Mouse (Mus musculus): Measurements from ENCODE around the gene 2310022B05Rik. TPM values are rescaled to one million over a fixed set of nuclear protein-coding genes. Genes with fewer than 3 reads are reported as not detected.

The 2310022B05Rik gene
- polyA plus RNA-seq, 1 experiment from 2014 or later = 21.3 TPM

GRCm38 (mm10) chr8:124630891-124631290 is 32.3 kb downstream of the 2310022B05Rik start:
- Histone ChIP-seq H3K27me3 (no peaks in the 10 kb centered on the region), H3K27ac (replicated peaks) (no peak overlapping the region), H3K4me3 (no peak overlapping the region), H3K9ac (no peak overlapping the region), H3K9me3 (no peaks in the 10 kb centered on the region), H3K4me1 (replicated peaks) (no peaks in the 10 kb centered on the region), H3K36me3 (peaks cover 9% of the 10 kb centered on the region), H3K4me2 (no peak overlapping the region)
- 79% methylated on average over 4 of the region's 4 CpGs for WGBS
- no peak for ATAC-seq (ENCODE audit: low read depth)

DNA sequence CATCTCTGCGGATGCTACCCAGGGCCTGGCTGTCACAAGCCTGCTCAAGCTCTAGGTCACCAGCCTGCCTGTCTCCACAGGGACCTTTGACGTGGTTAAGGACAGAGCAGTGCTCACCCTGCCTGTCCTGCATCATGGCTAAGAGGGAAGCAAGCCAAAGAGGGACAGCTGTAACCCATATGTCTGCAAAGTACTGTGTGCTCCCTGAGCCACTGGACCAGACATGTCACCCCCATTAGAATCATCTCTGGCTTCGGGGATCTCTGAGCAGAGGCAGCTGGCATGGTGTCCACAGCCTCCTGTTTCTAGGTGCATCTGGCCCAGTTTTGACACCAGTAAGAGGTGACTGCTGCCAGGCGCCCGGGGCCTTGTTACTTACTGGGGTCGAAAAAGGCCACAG is 32.7 kb downstream of the 2310022B05Rik start:
- H3K36me3 ChIP-seq = peaks cover 5% of the 10 kb centered on the region; the same call in 1 of the 2 replicates
- H3K4me1 ChIP-seq (replicated peaks) = no peaks in the 10 kb centered on the region
- H3K27me3 ChIP-seq = no peaks in the 10 kb centered on the region
- no peak for ATAC-seq (ENCODE audit: low read depth)
- no peaks in the 10 kb centered on the region for H3K9me3 ChIP-seq
- WGBS = 82% methylated on average over 6 of the region's 6 CpGs
- no peak overlapping the region for H3K4me3 ChIP-seq
- H3K27ac ChIP-seq (replicated peaks) = no peak overlapping the region
- H3K4me2 ChIP-seq = no peak overlapping the region
- H3K9ac ChIP-seq = no peak overlapping the region

- Histone ChIP-seq H3K4me2 (no peak overlapping the region), H3K36me3 (no peaks in the 10 kb centered on the region), H3K27ac (replicated peaks) (no peak overlapping the region), H3K4me3 (no peak overlapping the region), H3K4me1 (replicated peaks) (peaks cover 12% of the 10 kb centered on the region; the same call in 1 of the 2 replicates), H3K27me3 (no peaks in the 10 kb centered on the region), H3K9me3 (no peaks in the 10 kb centered on the region), H3K9ac (no peak overlapping the region)
- 85% methylated on average over 9 of the region's 9 CpGs for WGBS
- ATAC-seq (ENCODE audit: low read depth) = no peak
Measured at GRCm38 (mm10) chr8:124626251-124626650, 36.9 kb downstream of the 2310022B05Rik start.

DNA sequence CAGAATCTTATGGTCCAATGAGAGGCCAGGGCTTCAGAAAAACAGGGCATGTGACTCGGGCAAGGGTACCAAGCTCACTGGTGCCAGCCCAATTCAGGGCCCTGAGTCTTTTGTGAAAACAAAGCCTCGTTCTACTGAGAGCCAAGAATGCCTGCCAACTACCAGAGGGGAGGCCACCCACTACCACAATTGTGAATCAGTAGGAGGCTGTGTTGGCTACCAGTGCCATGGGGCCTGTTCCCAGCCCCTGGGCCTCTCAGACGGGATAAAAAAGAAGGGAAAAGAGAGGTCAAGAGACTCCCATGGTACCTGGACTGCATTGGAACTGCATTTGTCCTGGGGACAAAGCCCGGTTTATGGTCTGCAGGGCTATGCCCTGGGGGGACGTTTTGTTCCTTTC is 41.9 kb downstream of the 2310022B05Rik start:
- peaks cover 26% of the 10 kb centered on the region for H3K4me1 ChIP-seq (replicated peaks)
- no peaks in the 10 kb centered on the region for H3K9me3 ChIP-seq
- 38% methylated on average over 5 of the region's 5 CpGs for WGBS
- peaks cover 6% of the 10 kb centered on the region for H3K27me3 ChIP-seq
- no peak overlapping the region for H3K9ac ChIP-seq
- H3K36me3 ChIP-seq = no peaks in the 10 kb centered on the region
- H3K4me2 ChIP-seq = no peak overlapping the region
- H3K27ac ChIP-seq (replicated peaks) = peak overlapping the region; percentile 74
- H3K4me3 ChIP-seq = no peak overlapping the region
- peak; percentile 65 for ATAC-seq (ENCODE audit: low read depth)

DNA sequence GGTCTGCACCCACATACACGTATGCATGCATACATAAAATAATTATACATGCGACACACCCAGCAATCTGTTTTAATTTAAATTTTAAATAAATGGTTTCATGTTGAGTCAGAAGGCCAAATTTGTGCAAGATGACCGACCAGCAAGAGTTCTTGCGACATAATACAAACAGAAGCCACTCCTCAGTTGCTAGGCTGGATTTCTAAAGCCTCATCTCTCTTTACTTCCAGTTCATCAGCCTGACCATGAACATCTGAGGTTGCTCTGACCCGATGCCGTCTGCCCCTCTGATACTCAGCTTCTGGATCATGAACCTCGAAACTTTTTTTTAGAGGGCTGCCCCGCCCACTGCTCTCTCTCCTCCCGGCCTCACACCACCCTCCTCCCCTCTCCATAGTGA is 44.9 kb downstream of the 2310022B05Rik start:
- Histone ChIP-seq H3K9ac (no peak overlapping the region), H3K4me2 (no peak overlapping the region), H3K27ac (replicated peaks) (no peak overlapping the region), H3K4me3 (no peak overlapping the region), H3K4me1 (replicated peaks) (peaks cover 26% of the 10 kb centered on the region), H3K9me3 (no peaks in the 10 kb centered on the region), H3K27me3 (peaks cover 14% of the 10 kb centered on the region), H3K36me3 (no peaks in the 10 kb centered on the region)
- no peak for ATAC-seq (ENCODE audit: low read depth)
- 63% methylated on average over 9 of the region's 9 CpGs for WGBS

DNA sequence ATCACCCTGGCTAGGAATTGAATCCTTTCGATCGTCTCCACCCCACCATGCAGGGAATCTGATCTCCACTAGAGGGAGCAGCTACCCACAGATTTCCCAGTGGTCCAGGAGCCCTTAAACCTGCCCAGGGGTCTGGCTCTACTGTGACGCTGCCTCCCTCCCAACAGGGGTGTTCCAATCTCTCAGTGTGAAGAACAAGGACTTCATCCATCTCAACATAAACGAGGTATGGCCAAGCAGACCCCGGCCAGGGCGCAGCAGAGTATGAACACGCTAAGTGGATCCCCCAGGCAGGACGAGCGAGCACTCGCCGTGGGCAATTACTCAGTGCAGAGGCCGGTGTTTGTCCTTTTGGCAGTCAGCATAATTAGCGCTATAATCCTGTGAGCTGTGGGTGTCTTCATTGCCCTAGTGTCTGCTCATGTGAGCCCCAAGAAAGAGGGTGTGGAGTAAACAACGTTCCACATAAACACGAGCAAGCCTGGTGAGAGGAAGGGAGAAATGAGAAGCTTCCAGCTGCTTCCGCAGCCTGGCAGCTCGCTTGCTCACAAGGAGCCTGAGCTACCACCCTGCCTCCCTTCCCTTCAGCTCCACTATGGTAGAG is 45.8 kb downstream of the 2310022B05Rik start:
- H3K9ac ChIP-seq = peak overlapping the region; percentile 62
- peaks cover 25% of the 10 kb centered on the region for H3K4me1 ChIP-seq (replicated peaks)
- ATAC-seq (ENCODE audit: low read depth) = peak; percentile 79
- peak overlapping the region; percentile 38 for H3K4me3 ChIP-seq
- 6% methylated on average over 17 of the region's 17 CpGs for WGBS
- peak overlapping the region; percentile 65 for H3K4me2 ChIP-seq
- peaks cover 14% of the 10 kb centered on the region for H3K27me3 ChIP-seq
- H3K36me3 ChIP-seq = no peaks in the 10 kb centered on the region
- no peaks in the 10 kb centered on the region for H3K9me3 ChIP-seq
- H3K27ac ChIP-seq (replicated peaks) = peak overlapping the region; percentile 34; the same call in 1 of the 2 replicates

DNA sequence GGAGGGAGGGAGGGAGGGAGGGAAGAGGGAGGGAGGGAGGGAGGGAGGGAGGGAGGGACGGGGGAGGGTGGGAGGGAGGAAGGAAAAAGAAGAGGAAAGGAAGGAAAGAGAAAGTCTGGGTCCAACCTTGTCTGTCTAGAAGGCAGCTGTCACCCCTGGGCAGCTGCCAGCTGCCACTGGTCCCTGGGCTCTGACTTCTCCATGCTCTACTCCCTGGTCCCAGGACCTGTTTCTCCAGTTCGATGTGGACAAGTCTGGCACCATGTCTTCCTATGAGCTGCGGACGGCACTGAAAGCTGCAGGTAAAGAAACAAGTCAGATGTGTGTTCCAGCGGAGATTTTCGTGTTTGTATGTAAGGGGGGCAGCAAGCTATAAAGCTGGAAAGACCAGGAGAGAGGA is 48.8 kb downstream of the 2310022B05Rik start:
- Histone ChIP-seq H3K9me3 (no peaks in the 10 kb centered on the region), H3K9ac (no peak overlapping the region), H3K4me2 (no peak overlapping the region), H3K36me3 (no peaks in the 10 kb centered on the region), H3K27ac (replicated peaks) (no peak overlapping the region), H3K4me1 (replicated peaks) (peaks cover 17% of the 10 kb centered on the region), H3K4me3 (no peak overlapping the region), H3K27me3 (peaks cover 14% of the 10 kb centered on the region)
- 88% methylated on average over 5 of the region's 6 CpGs for WGBS
- no peak for ATAC-seq (ENCODE audit: low read depth)

DNA sequence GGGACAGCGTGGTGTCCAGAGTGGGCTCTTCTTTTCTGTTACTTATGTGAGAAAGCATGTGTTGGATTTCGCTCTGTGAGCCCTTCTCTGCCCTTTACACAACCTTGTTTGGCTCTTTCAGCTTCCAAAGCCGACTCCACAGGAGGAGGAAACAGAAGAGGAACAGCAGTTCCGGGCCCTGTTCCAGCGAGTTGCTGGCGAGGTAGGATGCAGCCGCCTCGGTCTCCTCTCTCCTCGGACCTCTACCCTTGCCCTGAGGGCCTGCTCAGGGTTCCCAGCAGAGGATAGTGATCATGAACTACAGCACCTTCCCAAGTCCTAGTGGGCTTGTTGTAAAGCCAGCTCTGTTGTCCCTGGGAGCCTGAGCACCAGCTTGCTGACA is 54.2 kb downstream of the 2310022B05Rik start:
- WGBS = 81% methylated on average over 9 of the region's 9 CpGs

DNA sequence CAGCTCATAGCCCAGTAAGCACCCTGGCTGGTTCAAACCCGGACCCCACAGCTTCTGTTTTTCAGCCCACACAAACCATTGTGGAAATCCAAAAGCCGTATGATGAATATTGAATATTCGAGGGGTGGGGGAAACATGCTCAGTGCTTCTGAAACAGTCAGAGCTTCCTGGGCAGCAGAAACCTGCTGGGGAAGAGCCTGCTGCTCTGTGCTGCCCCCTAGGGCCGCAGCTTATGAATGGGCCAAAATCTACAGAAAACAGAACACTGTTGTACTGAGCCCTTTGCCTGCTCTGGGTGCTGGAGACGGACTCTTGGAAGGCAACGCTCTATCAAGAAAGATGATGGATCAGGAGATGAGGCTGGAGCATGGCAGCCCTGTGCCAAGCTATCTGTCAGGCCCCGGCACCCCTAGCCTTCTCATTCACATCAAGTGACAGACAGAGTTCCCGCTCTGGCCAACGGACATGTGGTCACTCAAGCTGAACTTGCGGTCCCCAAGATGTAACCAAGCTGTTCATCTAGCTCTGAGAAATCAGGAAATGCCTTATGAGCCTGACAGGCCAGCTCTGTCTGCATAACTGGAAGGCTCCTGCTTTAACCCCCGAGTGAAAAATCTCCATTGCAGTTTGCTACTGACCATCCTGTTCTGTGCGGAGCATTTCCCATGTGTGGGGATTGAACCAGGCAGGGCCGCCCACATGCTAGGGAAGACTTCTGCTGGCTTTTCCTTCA is 54.8 kb downstream of the 2310022B05Rik start:
- 77% methylated on average over 13 of the region's 13 CpGs for WGBS
- Histone ChIP-seq H3K4me1 (replicated peaks) (0 out of 2 replicates have a peak, but pooled peaks cover 4% of the 10 kb centered on the region), H3K27me3 (no peaks in the 10 kb centered on the region), H3K36me3 (no peaks in the 10 kb centered on the region), H3K27ac (replicated peaks) (no peak overlapping the region), H3K4me3 (no peak overlapping the region), H3K4me2 (no peak overlapping the region), H3K9me3 (no peaks in the 10 kb centered on the region), H3K9ac (no peak overlapping the region)
- ATAC-seq (ENCODE audit: low read depth) = no peak

More for the DNA sequence above, 54.2 kb downstream of the 2310022B05Rik start:
- H3K27ac ChIP-seq (replicated peaks) = no peak overlapping the region
- H3K36me3 ChIP-seq = no peaks in the 10 kb centered on the region
- no peaks in the 10 kb centered on the region for H3K27me3 ChIP-seq
- no peak for ATAC-seq (ENCODE audit: low read depth)
- H3K9me3 ChIP-seq = no peaks in the 10 kb centered on the region
- no peak overlapping the region for H3K9ac ChIP-seq
- H3K4me1 ChIP-seq (replicated peaks) = 0 out of 2 replicates have a peak, but pooled peaks cover 4% of the 10 kb centered on the region
- no peak overlapping the region for H3K4me3 ChIP-seq
- no peak overlapping the region for H3K4me2 ChIP-seq

- H3K4me2 ChIP-seq = no peak overlapping the region
- no peaks in the 10 kb centered on the region for H3K36me3 ChIP-seq
- no peak overlapping the region for H3K4me3 ChIP-seq
- H3K9ac ChIP-seq = no peak overlapping the region
- ATAC-seq (ENCODE audit: low read depth) = no peak
- no peaks in the 10 kb centered on the region for H3K4me1 ChIP-seq (replicated peaks)
- WGBS = 71% methylated on average over 5 of the region's 5 CpGs
- H3K9me3 ChIP-seq = no peaks in the 10 kb centered on the region
- no peak overlapping the region for H3K27ac ChIP-seq (replicated peaks)
- no peaks in the 10 kb centered on the region; the same call in 1 of the 2 replicates for H3K27me3 ChIP-seq
Measured at GRCm38 (mm10) chr8:124604066-124604465, 59.1 kb downstream of the 2310022B05Rik start.

DNA sequence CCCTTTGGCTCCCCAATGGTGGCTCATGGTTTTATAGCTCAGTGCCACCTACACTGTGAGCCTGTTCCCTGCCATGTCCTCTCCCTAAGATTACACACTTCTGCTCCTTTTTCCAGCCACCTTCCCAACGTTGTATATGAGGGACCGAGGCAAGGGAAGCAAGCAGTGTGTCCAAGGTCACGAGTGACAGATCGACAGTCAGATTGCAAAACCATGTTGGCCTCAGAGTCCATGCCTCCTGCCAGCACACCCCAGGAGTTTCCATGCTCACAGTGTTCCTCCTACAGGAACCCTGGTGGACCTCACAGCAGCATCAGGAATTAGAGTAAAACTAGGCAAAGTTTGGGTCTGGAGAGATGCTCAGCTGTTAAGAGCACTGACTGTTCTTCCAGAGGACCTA is 73.8 kb downstream of the 2310022B05Rik start:
- no peak for ATAC-seq (ENCODE audit: low read depth)
- Histone ChIP-seq H3K27ac (replicated peaks) (no peak overlapping the region), H3K27me3 (no peaks in the 10 kb centered on the region), H3K9ac (no peak overlapping the region), H3K36me3 (no peaks in the 10 kb centered on the region), H3K4me2 (no peak overlapping the region), H3K4me1 (replicated peaks) (peaks cover 10% of the 10 kb centered on the region; the same call in 1 of the 2 replicates), H3K4me3 (no peak overlapping the region), H3K9me3 (no peaks in the 10 kb centered on the region)
- WGBS = 84% methylated on average over 4 of the region's 4 CpGs

- H3K4me2 ChIP-seq = no peak overlapping the region
- H3K9me3 ChIP-seq = no peaks in the 10 kb centered on the region
- 82% methylated on average over 2 of the region's 2 CpGs for WGBS
- no peak for ATAC-seq (ENCODE audit: low read depth)
- H3K4me1 ChIP-seq (replicated peaks) = peaks cover 10% of the 10 kb centered on the region; the same call in 1 of the 2 replicates
- H3K9ac ChIP-seq = 0 out of 2 replicates have a peak overlapping the region, but pooled peaks have one; percentile 31
- no peak overlapping the region for H3K4me3 ChIP-seq
- H3K36me3 ChIP-seq = no peaks in the 10 kb centered on the region
- no peaks in the 10 kb centered on the region for H3K27me3 ChIP-seq
- H3K27ac ChIP-seq (replicated peaks) = no peak overlapping the region
Measured at GRCm38 (mm10) chr8:124586556-124586955, 76.6 kb downstream of the 2310022B05Rik start.
